Mouse (Mus musculus) thymus, adult 2 months (tissue): Measurements from ENCODE around the gene Uox. TPM values are rescaled to one million over a fixed set of nuclear protein-coding genes. Genes with fewer than 3 reads are reported as not detected.

Experiments
- DNase-seq: peaks from one replicate; pipeline ENCODE4 v3.0.0; 2021
- H3K27ac ChIP-seq: fragments of 200-500 bp; 2 replicates; pipeline ENCODE4 v1.5.1; 2012; ENCODE audit warnings: low read length, control low read depth; ENCODE audit not compliant: control insufficient read depth, insufficient read depth
- H3K27me3 ChIP-seq: fragments of 200-500 bp; 2 replicates; pipeline ENCODE4 v1.6.1; 2012; ENCODE audit warnings: mild to moderate bottlenecking, low read length, moderate library complexity, mixed read lengths; ENCODE audit not compliant: control insufficient read depth, insufficient read depth
- H3K36me3 ChIP-seq: fragments of 200-500 bp; 2 replicates; pipeline ENCODE4 v1.6.1; 2012; ENCODE audit warnings: mild to moderate bottlenecking, low read length, moderate library complexity; ENCODE audit not compliant: control insufficient read depth, insufficient read depth
- H3K4me1 ChIP-seq: fragments of 200-500 bp; replicated peaks from 2 replicates; pipeline ENCODE4 v1.6.1; 2012; ENCODE audit warnings: low read length; ENCODE audit not compliant: control insufficient read depth, insufficient read depth
- H3K4me3 ChIP-seq: fragments of 200-500 bp; 2 replicates; pipeline ENCODE4 v1.5.1; 2012; ENCODE audit warnings: mild to moderate bottlenecking, low read length, control low read depth, moderate library complexity; ENCODE audit not compliant: control insufficient read depth, insufficient read depth
- CTCF ChIP-seq: fragments of 200-500 bp; IDR thresholded peaks from 2 replicates; pipeline ENCODE4 v1.5.1; 2012; ENCODE audit warnings: mild to moderate bottlenecking, control low read depth, low read length, moderate library complexity, borderline replicate concordance; ENCODE audit not compliant: control insufficient read depth, poor library complexity, insufficient read depth; ENCODE audit errors: extremely low read depth
- POLR2A ChIP-seq: fragments of 200-500 bp; IDR thresholded peaks from 2 replicates; pipeline ENCODE4 v1.6.1; 2012; ENCODE audit warnings: mild to moderate bottlenecking, low read length, control low read depth, moderate library complexity; ENCODE audit not compliant: control insufficient read depth, poor library complexity, insufficient read depth; ENCODE audit errors: extremely low read depth
- WGBS: fragments of 180-500 bp; shearing (Covaris S2); methylation state at CpG from one replicate; pipeline ENCODE4 v1.1.7; 2018; 5-methylcytosine and 5-hydroxymethylcytosine counted together
- polyA plus RNA-seq: library from polyadenylated mRNA; depleted of rRNA; stranded (reverse); fragments of >200 nt; gene quantifications from 2 replicates; pipeline ENCODE4 v1.2.3, GENCODE M21; 2012

Uox gene
- polyA plus RNA-seq, 1 experiment, result 0.03 TPM

DNA sequence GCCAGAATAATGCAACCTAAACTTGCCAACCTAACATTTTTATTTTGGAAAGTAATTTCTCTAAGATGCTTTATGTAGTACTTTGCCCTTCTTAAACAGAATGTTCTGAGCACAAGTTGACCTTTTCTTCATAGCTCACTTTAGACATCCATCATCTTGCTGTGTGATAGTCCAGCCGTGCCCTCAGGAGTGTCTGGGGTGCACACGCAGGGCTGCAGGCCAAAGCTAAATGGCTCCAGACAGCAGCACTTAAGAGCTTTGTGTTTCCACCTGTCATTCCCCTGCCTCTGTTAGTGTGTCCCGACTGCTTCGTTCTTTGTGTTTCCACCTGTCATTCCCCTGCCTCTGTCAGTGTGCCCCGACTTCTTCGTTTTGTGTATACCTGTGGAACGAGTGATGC, 2.9 kb upstream of the Uox start:
- H3K27ac ChIP-seq, result no peak overlapping the region
- no peaks in the 10 kb centered on the region for H3K4me1 ChIP-seq
- WGBS, result 90% methylated on average over 7 of the region's 7 CpGs
- no peak overlapping the region for H3K4me3 ChIP-seq
- DNase-seq, result no peak
- no peaks in the 10 kb centered on the region for H3K27me3 ChIP-seq
- no peak for TF ChIP-seq POLR2A
- no peak for TF ChIP-seq CTCF
- H3K36me3 ChIP-seq, result no peaks in the 10 kb centered on the region

DNA sequence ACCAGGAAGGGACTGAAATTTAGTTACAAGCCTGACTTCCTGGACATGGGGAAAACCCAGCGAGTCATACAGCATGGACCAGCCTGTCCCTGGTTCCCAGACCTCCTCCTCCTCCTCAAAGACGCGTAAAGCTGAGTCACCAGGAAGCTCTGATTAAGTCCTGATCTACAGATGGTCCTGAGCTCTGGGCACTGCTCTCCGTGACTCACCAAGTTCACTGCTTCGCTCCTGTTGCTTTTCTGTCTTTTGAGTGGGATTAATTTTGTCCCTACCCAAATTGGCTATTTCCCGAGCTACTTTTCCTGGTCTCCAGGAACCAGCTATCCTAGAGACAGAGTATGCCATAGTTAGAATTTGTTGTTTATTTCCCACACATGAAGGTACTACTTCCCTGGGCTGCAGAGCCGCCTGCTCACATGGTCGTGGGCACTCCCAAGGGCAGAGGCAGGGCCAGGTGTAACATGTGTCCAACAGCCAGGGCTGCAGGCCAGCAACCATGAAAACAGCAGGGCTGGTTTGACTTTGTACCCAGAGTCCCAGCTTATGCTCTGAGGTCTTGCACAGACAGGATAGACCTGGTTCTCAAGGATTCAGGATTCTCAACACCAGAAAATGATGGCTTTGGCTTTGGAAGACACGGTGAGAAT, 2.2 kb upstream of the Uox start:
- TF ChIP-seq POLR2A (no peak), CTCF (no peak)
- H3K27ac ChIP-seq, result no peak overlapping the region
- no peaks in the 10 kb centered on the region for H3K27me3 ChIP-seq
- WGBS, result 73% methylated on average over 9 of the region's 9 CpGs
- H3K36me3 ChIP-seq, result no peaks in the 10 kb centered on the region
- no peak for DNase-seq
- no peaks in the 10 kb centered on the region for H3K4me1 ChIP-seq
- H3K4me3 ChIP-seq, result no peak overlapping the region

DNA sequence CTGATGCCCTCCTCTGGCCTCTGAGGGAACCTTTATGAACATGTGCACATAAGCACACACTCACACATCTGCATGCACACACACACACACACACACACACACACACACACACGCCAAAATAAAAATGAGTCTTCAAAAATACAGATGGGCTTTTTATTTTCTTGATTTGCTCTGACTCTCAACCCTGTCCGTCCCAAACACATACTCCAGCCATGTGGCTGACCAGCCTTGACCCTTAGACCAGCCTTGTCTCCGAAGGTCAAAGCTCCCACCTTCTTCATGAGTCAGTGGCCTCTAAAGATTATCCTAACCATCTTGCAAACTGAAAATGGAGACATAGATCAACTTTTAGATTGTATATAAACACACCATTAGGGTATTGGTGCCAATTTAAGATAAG, 632 bp upstream of the Uox start:
- H3K4me1 ChIP-seq, result no peaks in the 10 kb centered on the region
- H3K27ac ChIP-seq, result no peak overlapping the region
- 98% methylated on average over 3 of the region's 3 CpGs for WGBS
- no peak overlapping the region for H3K4me3 ChIP-seq
- H3K36me3 ChIP-seq, result no peaks in the 10 kb centered on the region
- H3K27me3 ChIP-seq, result no peaks in the 10 kb centered on the region
- no peak for DNase-seq
- TF ChIP-seq CTCF, result no peak
- no peak for TF ChIP-seq POLR2A

- Histone ChIP-seq H3K4me3 (no peak overlapping the region), H3K27ac (no peak overlapping the region), H3K36me3 (no peaks in the 10 kb centered on the region), H3K27me3 (no peaks in the 10 kb centered on the region), H3K4me1 (no peaks in the 10 kb centered on the region)
- TF ChIP-seq POLR2A, result no peak
- no peak for TF ChIP-seq CTCF
- 93% methylated on average over 6 of the region's 6 CpGs for WGBS
- DNase-seq, result no peak
Observed at GRCm38 (mm10) chr3:146570939-146571338, 713 bp downstream of the Uox start.

DNA sequence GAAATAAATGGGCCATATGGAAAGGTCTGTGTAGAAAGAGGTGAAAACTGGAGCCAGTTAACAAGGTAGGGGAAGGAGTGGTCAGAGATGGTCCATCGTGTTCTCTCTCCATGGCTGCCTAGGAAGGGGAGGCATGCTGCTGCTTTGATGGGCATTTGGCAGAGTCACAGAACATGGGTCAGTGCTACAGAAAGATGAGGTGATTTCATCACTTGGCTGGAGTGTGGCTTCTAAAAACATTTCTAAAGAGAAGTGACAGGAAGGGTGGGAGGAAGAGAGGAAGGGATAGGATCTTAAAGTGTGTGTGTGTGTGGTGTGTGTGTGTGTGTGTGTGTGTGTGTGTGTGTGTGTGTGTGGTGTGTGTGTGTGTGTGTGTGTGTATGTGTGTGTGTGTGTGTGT, 1.1 kb downstream of the Uox start:
- H3K36me3 ChIP-seq, result no peaks in the 10 kb centered on the region
- WGBS, result 94% methylated on average over 1 of the region's 1 CpGs
- H3K4me1 ChIP-seq, result no peaks in the 10 kb centered on the region
- no peak overlapping the region for H3K27ac ChIP-seq
- no peak for TF ChIP-seq POLR2A
- no peak for TF ChIP-seq CTCF
- DNase-seq, result no peak
- H3K27me3 ChIP-seq, result no peaks in the 10 kb centered on the region
- H3K4me3 ChIP-seq, result no peak overlapping the region

DNA sequence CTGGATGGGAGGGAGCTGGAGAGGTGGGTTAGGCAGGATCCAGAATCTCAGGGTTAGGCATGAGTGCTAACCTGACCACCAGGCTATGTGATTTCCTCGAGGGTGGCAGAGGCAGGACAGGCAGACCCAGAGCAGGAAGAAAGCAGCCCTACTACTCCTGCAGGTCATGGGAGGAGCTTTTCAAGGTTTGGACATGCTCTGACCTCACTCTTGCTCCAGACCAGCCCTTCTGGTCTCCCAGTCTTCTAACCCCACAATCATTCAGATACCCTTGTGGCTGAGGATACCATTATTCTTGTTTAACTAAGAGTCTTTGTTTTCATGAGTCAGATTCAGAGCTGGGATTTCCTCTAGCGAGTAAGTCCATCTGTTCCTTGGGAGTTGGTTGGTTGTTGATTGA, 7.4 kb downstream of the Uox start:
- 76% methylated on average over 2 of the region's 2 CpGs for WGBS
- no peak for DNase-seq
- Histone ChIP-seq H3K4me3 (no peak overlapping the region), H3K4me1 (no peaks in the 10 kb centered on the region), H3K36me3 (no peaks in the 10 kb centered on the region), H3K27me3 (no peaks in the 10 kb centered on the region), H3K27ac (no peak overlapping the region)
- TF ChIP-seq POLR2A, result no peak
- TF ChIP-seq CTCF, result no peak
